Mouse (Mus musculus) cerebellum, adult 8-10 months (tissue): Measurements from ENCODE around the gene Nsfl1c.
"Not testable (repeated sequence)": the region's sequence is repeated elsewhere in the genome, so short reads cannot be mapped to it uniquely, and the experiment has no call there.

Experiments
- DNase-seq: peaks from one replicate; pipeline ENCODE4 v3.0.0; 2022

Nsfl1c gene

GRCm38 (mm10) chr2:151494035-151494803 lies at the start of gene Nsfl1c:
Gene Nsfl1c, plus strand, starts transcription at chr2:151494182.
- DNase-seq: peak; percentile 98

GRCm38 (mm10) chr2:151476053-151476452 lies 17.9 kb upstream of the Nsfl1c start, which contains the start of gene 4921509C19Rik:
Gene 4921509C19Rik, minus strand, starts transcription at chr2:151476153.
- DNase-seq: not testable (repeated sequence)

- DNase-seq: no peak
Measured at GRCm38 (mm10) chr2:151486496-151486895, 7.5 kb upstream of the Nsfl1c start.

GRCm38 (mm10) chr2:151498358-151498757 lies 4.4 kb downstream of the Nsfl1c start:
- DNase-seq: no peak

- DNase-seq: no peak
Measured at GRCm38 (mm10) chr2:151500442-151501007, 6.5 kb downstream of the Nsfl1c start.

- DNase-seq: no peak
Measured at GRCm38 (mm10) chr2:151504226-151504625, 10.2 kb downstream of the Nsfl1c start.

- DNase-seq: peak; percentile 13
Measured at GRCm38 (mm10) chr2:151512199-151512598, 18.2 kb downstream of the Nsfl1c start.

- no peak for DNase-seq
Measured at GRCm38 (mm10) chr2:151513525-151514285, 19.7 kb downstream of the Nsfl1c start.

- DNase-seq: no peak
Measured at GRCm38 (mm10) chr2:151519000-151519399, 25.0 kb downstream of the Nsfl1c start.

GRCm38 (mm10) chr2:151524324-151525041 lies 30.5 kb downstream of the Nsfl1c start:
- no peak for DNase-seq

- DNase-seq: no peak
Measured at GRCm38 (mm10) chr2:151525520-151525919, 31.5 kb downstream of the Nsfl1c start.

GRCm38 (mm10) chr2:151528066-151528465 lies 34.1 kb downstream of the Nsfl1c start:
- DNase-seq: no peak

- no peak for DNase-seq
Measured at GRCm38 (mm10) chr2:151529169-151529568, 35.2 kb downstream of the Nsfl1c start.

- no peak for DNase-seq
Measured at GRCm38 (mm10) chr2:151530378-151531230, 36.6 kb downstream of the Nsfl1c start.

- DNase-seq: no peak
Measured at GRCm38 (mm10) chr2:151533632-151534031, 39.6 kb downstream of the Nsfl1c start.

GRCm38 (mm10) chr2:151535961-151536617 lies 42.1 kb downstream of the Nsfl1c start:
- DNase-seq: no peak

GRCm38 (mm10) chr2:151536618-151536974 lies 42.6 kb downstream of the Nsfl1c start:
- DNase-seq: no peak

- no peak for DNase-seq
Measured at GRCm38 (mm10) chr2:151538646-151539045, 44.7 kb downstream of the Nsfl1c start.

GRCm38 (mm10) chr2:151542323-151543062 lies 48.5 kb downstream of the Nsfl1c start, which contains the start of gene Fkbp1a:
Gene Fkbp1a, plus strand, starts transcription at chr2:151542483.
- peak; percentile 98 for DNase-seq

GRCm38 (mm10) chr2:151543063-151543895 lies 49.3 kb downstream of the Nsfl1c start:
- peak; percentile 28 for DNase-seq
